Mouse (Mus musculus) liver, postnatal 0 days (tissue): ENCODE measurements at regions not wholly inside any gene's neighbourhood (a gene's known extent, or its start where the extent isn't known, plus 50 kb on each side); places are given as distances from the start of the nearest gene placed in this dataset.

Experiments
- ATAC-seq: fragments of 200-750 bp; cut with Nextera tagmentation; 2 replicates; pipeline ENCODE4 v1.8.0; 2017; ENCODE audit warnings: mild to moderate bottlenecking, moderate library complexity
- DNase-seq: peaks from one replicate; pipeline ENCODE4 v3.0.0-alpha.2; 2016
- H3K27ac ChIP-seq: fragments of 300-500 bp; sonication (generic); 2 replicates; pipeline ENCODE4 v1.5.1; 2014; ENCODE audit warnings: antibody characterized with exemption, moderate library complexity, mild to moderate bottlenecking, low read depth
- H3K27me3 ChIP-seq: fragments of 300-500 bp; sonication (generic); 2 replicates; pipeline ENCODE4 v1.6.1; 2014; ENCODE audit warnings: low read length, control low read depth, mixed read lengths; ENCODE audit not compliant: insufficient read depth
- H3K36me3 ChIP-seq: fragments of 300-500 bp; sonication (generic); replicated peaks from 2 replicates; pipeline ENCODE4 v1.6.1; 2014; ENCODE audit warnings: mild to moderate bottlenecking, control low read depth, low read length, moderate library complexity, mixed read lengths; ENCODE audit not compliant: insufficient read depth
- H3K4me1 ChIP-seq: fragments of 300-500 bp; sonication (generic); 2 replicates; pipeline ENCODE4 v1.6.1; 2014; ENCODE audit warnings: antibody characterized with exemption, mild to moderate bottlenecking, control low read depth; ENCODE audit not compliant: insufficient read depth
- H3K4me2 ChIP-seq: fragments of 300-500 bp; sonication (generic); 2 replicates; pipeline ENCODE4 v1.6.1; 2014; ENCODE audit warnings: low read depth, mild to moderate bottlenecking, low read length, moderate library complexity, mixed read lengths
- H3K4me3 ChIP-seq: fragments of 300-500 bp; sonication (generic); 2 replicates; pipeline ENCODE4 v1.5.1; 2014; ENCODE audit warnings: low read depth, low read length
- H3K9ac ChIP-seq: fragments of 300-500 bp; sonication (generic); replicated peaks from 2 replicates; pipeline ENCODE4 v1.6.1; 2014; ENCODE audit warnings: mild to moderate bottlenecking, moderate library complexity
- H3K9me3 ChIP-seq: fragments of 300-500 bp; sonication (generic); 2 replicates; pipeline ENCODE4 v1.6.1; 2016; ENCODE audit warnings: mild to moderate bottlenecking, control low read depth, low read length, mixed read lengths
- CTCF ChIP-seq: sonication (generic); IDR thresholded peaks from 2 replicates; pipeline ENCODE4 v1.5.1; 2016; ENCODE audit warnings: antibody characterized with exemption, low read depth
- EP300 ChIP-seq: IDR thresholded peaks from 2 replicates; pipeline ENCODE4 v1.6.1; 2016; ENCODE audit warnings: antibody characterized with exemption, low read depth, mild to moderate bottlenecking
- WGBS: fragments of 180-500 bp; shearing (Covaris S2); extraction: QIAGEN DNeasy Blood & Tissue Kit; methylation state at CpG from one replicate; pipeline ENCODE4 v1.1.7; 2014; ENCODE audit not compliant: insufficient replicate concordance; 5-methylcytosine and 5-hydroxymethylcytosine counted together

DNA sequence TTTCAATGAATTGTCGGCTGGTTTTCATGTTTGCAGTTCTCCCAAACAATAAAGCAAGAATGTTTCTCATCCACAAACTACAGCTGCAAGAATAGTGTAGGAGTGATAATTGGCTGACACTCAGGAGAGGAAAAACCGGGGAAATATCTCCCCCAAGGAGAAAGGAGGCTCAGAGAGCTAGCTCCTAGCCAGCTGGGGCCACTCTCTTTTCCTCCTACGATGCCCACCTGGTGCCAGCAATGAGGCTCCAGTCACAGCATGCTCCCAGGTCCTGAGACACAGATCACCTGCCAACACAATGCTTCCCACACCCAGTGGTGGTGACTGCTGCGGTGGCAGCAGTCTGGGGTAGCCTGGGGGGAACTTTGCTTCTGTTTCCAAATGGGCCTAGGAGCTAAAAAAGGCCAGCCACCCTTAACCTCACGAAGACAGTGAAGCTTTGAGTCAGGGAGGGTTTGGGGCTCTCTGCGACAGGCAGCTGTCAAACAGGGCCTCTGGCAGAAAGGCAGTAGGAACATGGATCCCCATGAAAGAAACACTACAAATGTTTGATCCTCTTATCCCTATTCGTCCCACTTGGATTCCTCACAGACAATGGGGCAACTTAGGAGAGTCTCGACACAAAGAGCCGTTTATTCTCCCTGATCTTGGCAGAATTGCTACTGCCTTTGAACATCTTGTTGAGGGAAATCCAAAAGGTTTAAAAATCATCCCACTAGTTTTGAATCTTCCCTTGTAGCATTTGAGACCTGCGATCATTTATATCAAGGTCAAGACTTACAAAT, 527.8 kb downstream of the Efnb2 start:
- no peaks in the 10 kb centered on the region for H3K27me3 ChIP-seq
- no peaks in the 10 kb centered on the region for H3K4me1 ChIP-seq
- ATAC-seq (no peak), DNase-seq (no peak)
- H3K4me2 ChIP-seq = no peak overlapping the region
- H3K27ac ChIP-seq = no peak overlapping the region
- WGBS = 56% methylated on average over 10 of the region's 10 CpGs
- H3K9ac ChIP-seq = no peak overlapping the region
- H3K9me3 ChIP-seq = no peaks in the 10 kb centered on the region
- no peak for TF ChIP-seq EP300
- TF ChIP-seq CTCF = no peak
- H3K36me3 ChIP-seq = no peaks in the 10 kb centered on the region
- no peak overlapping the region for H3K4me3 ChIP-seq

DNA sequence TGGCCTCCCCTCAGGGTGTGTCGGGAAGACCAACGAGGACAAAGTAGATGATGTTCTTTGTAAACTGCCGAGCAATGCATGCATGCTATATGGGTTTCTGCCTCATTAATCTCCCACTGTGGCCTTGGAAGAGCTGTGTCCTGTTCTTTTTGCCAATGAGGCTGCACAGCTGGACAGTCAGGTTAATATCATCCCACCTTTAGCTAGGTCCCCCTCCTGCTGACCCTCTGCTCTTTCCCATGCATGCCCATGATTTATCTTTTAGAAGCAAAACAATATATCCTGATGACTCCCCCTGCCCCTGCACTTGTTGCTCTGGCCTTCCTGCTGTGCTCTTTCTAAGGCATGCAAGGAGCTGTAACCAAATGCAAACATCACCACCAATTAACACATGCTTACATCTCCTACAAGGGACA, 529.1 kb downstream of the Efnb2 start:
- Histone ChIP-seq H3K4me2 (no peak overlapping the region), H3K4me1 (no peaks in the 10 kb centered on the region), H3K27me3 (no peaks in the 10 kb centered on the region), H3K4me3 (no peak overlapping the region), H3K9me3 (no peaks in the 10 kb centered on the region), H3K27ac (no peak overlapping the region), H3K9ac (no peak overlapping the region), H3K36me3 (no peaks in the 10 kb centered on the region)
- DNase-seq (no peak), ATAC-seq (no peak)
- WGBS = 40% methylated on average over 3 of the region's 3 CpGs
- TF ChIP-seq CTCF = no peak
- no peak for TF ChIP-seq EP300

DNA sequence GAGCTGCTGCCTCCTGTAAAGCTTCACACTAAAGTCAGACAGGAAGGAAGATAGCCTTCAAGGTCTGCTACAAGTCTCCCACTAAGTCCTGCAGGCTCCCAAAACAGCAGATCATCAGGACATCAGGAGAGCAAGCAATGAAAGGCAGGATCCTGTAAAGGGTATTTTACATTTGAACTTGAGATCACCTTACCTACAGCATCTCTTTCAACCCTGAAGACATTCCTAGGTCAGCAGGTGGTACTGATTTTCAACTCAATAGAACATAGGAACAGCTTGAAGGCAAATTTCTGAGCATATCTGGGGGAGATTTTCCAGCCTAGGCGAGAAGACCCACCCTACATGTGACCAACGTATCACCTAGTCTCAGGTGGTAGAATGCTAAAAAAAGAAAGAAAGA, 530.2 kb downstream of the Efnb2 start:
- no peaks in the 10 kb centered on the region for H3K27me3 ChIP-seq

GRCm38 (mm10) chr8:8115595-8116429, 545.2 kb downstream of the Efnb2 start:
- Histone ChIP-seq H3K9me3 (no peaks in the 10 kb centered on the region), H3K4me2 (no peak overlapping the region), H3K27ac (no peak overlapping the region), H3K27me3 (no peaks in the 10 kb centered on the region), H3K9ac (no peak overlapping the region), H3K36me3 (no peaks in the 10 kb centered on the region), H3K4me1 (no peaks in the 10 kb centered on the region), H3K4me3 (no peak overlapping the region)
- 50% methylated on average over 6 of the region's 6 CpGs for WGBS
- TF ChIP-seq CTCF = no peak
- no peak for TF ChIP-seq EP300
- DNase-seq (no peak), ATAC-seq (no peak)

More for the DNA sequence above, 530.2 kb downstream of the Efnb2 start:
- no peak overlapping the region for H3K4me3 ChIP-seq
- H3K4me1 ChIP-seq = no peaks in the 10 kb centered on the region
- H3K4me2 ChIP-seq = no peak overlapping the region
- no peaks in the 10 kb centered on the region for H3K36me3 ChIP-seq
- H3K27ac ChIP-seq = no peak overlapping the region
- H3K9me3 ChIP-seq = no peaks in the 10 kb centered on the region
- 61% methylated on average over 2 of the region's 2 CpGs for WGBS
- TF ChIP-seq CTCF = no peak
- ATAC-seq (no peak), DNase-seq (no peak)
- H3K9ac ChIP-seq = no peak overlapping the region

- no peaks in the 10 kb centered on the region for H3K27me3 ChIP-seq
- no peak overlapping the region for H3K9ac ChIP-seq
- no peaks in the 10 kb centered on the region for H3K9me3 ChIP-seq
- H3K4me1 ChIP-seq = no peaks in the 10 kb centered on the region
- DNase-seq = no peak
- no peaks in the 10 kb centered on the region for H3K36me3 ChIP-seq
- H3K4me2 ChIP-seq = no peak overlapping the region
- ATAC-seq = no peak
- WGBS = 69% methylated on average over 3 of the region's 3 CpGs
- no peak overlapping the region for H3K4me3 ChIP-seq
- TF ChIP-seq EP300 (no peak), CTCF (no peak)
- no peak overlapping the region for H3K27ac ChIP-seq
These were observed 546.4 kb downstream of the Efnb2 start for GRCm38 (mm10) chr8:8114604-8115003.

DNA sequence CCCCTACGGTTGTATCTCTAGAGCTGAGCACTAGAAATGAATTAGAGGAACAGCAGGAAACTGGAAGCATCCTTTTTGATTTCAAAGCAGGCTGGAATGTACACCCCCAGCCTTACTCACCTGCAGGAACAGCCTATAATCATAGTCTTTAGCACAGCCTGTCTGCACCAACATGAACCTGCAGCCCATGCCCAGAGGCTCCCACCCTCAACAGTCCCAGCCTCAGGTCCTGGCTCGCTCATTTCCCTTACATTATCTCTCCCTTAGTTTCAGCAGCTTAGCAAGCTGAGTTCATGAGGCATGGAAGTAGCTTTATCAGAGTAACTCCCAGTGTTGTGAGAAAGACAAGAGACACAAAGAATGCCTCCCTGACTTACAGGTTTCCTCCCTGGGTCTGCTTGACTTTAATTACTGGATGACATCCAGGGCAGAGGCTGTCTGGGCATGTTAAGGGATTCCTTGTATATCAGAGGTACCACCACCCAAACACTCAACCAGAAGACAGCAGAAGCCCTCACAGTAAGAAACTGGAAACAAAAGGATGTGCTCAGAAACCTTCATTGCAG, 551.2 kb downstream of the Efnb2 start:
- no peaks in the 10 kb centered on the region for H3K27me3 ChIP-seq
- WGBS = 59% methylated on average over 2 of the region's 2 CpGs
- no peak overlapping the region for H3K27ac ChIP-seq
- H3K4me1 ChIP-seq = no peaks in the 10 kb centered on the region
- H3K4me2 ChIP-seq = no peak overlapping the region
- TF ChIP-seq CTCF = no peak
- no peaks in the 10 kb centered on the region for H3K36me3 ChIP-seq
- DNase-seq (no peak), ATAC-seq (no peak)
- H3K4me3 ChIP-seq = no peak overlapping the region
- no peaks in the 10 kb centered on the region for H3K9me3 ChIP-seq
- no peak overlapping the region for H3K9ac ChIP-seq
